Mouse (Mus musculus): ENCODE data around the gene Mepe. TPM values are rescaled to one million over a fixed set of nuclear protein-coding genes. Genes with fewer than 3 reads are reported as not detected.

The Mepe gene
- total and polyA plus RNA-seq, 2 experiments from 2014 or later: not detected

- TF ChIP-seq CTCF (IDR thresholded peaks at IDR 0.05): no peak
- H3K4me3 ChIP-seq (ENCODE audit: low read depth, low read length): no peak overlapping the region
- H3K9me3 ChIP-seq (ENCODE audit: low read length): no peaks in the 10 kb centered on the region
- 77% methylated on average over 6 of the region's 6 CpGs for WGBS
- ATAC-seq (ENCODE audit: low FRiP score) (no peak), DNase-seq (ENCODE audit: low spot score) (peak; percentile 20)
- H3K4me1 ChIP-seq (ENCODE audit: insufficient read depth, low read length): no peaks in the 10 kb centered on the region
- H3K36me3 ChIP-seq (ENCODE audit: insufficient read depth, low read length): no peaks in the 10 kb centered on the region
- no peak overlapping the region for H3K9ac ChIP-seq (replicated peaks; ENCODE audit: low read length, poor library complexity, severe bottlenecking)
- H3K4me2 ChIP-seq (ENCODE audit: low read depth, low read length, poor library complexity, severe bottlenecking): no peak overlapping the region
- H3K27me3 ChIP-seq (ENCODE audit: insufficient read depth, low read length): no peaks in the 10 kb centered on the region
- H3K27ac ChIP-seq (ENCODE audit: low read depth, low read length): no peak overlapping the region
These were observed 49.2 kb downstream of the Mepe start for GRCm38 (mm10) chr5:104374308-104374660.

- Histone ChIP-seq H3K27me3 (ENCODE audit: insufficient read depth, low read length) (no peaks in the 10 kb centered on the region), H3K9ac (replicated peaks; ENCODE audit: low read length, poor library complexity, severe bottlenecking) (no peak overlapping the region), H3K4me2 (ENCODE audit: low read depth, low read length, poor library complexity, severe bottlenecking) (no peak overlapping the region), H3K9me3 (ENCODE audit: low read length) (no peaks in the 10 kb centered on the region), H3K27ac (ENCODE audit: low read depth, low read length) (no peak overlapping the region), H3K4me3 (ENCODE audit: low read depth, low read length) (no peak overlapping the region), H3K4me1 (ENCODE audit: insufficient read depth, low read length) (no peaks in the 10 kb centered on the region), H3K36me3 (ENCODE audit: insufficient read depth, low read length) (no peaks in the 10 kb centered on the region)
- 81% methylated on average over 2 of the region's 2 CpGs for WGBS
- no peak for TF ChIP-seq CTCF (IDR thresholded peaks at IDR 0.05)
- peak; percentile 31 for DNase-seq (ENCODE audit: low spot score)
- ATAC-seq (ENCODE audit: low FRiP score): no peak
These were observed 50.0 kb downstream of the Mepe start for GRCm38 (mm10) chr5:104375132-104375531.

- Histone ChIP-seq H3K4me1 (ENCODE audit: insufficient read depth, low read length) (no peaks in the 10 kb centered on the region), H3K27ac (ENCODE audit: low read depth, low read length) (no peak overlapping the region), H3K36me3 (ENCODE audit: insufficient read depth, low read length) (no peaks in the 10 kb centered on the region), H3K9ac (replicated peaks; ENCODE audit: low read length, poor library complexity, severe bottlenecking) (no peak overlapping the region), H3K27me3 (ENCODE audit: insufficient read depth, low read length) (no peaks in the 10 kb centered on the region), H3K4me2 (ENCODE audit: low read depth, low read length, poor library complexity, severe bottlenecking) (no peak overlapping the region), H3K9me3 (ENCODE audit: low read length) (no peaks in the 10 kb centered on the region), H3K4me3 (ENCODE audit: low read depth, low read length) (no peak overlapping the region)
- ATAC-seq (ENCODE audit: low FRiP score): no peak
- no peak for DNase-seq (ENCODE audit: low spot score)
- no peak for TF ChIP-seq CTCF (IDR thresholded peaks at IDR 0.05)
- WGBS: 68% methylated on average over 1 of the region's 1 CpGs
These were observed 51.8 kb downstream of the Mepe start for GRCm38 (mm10) chr5:104376890-104377289.

- no peaks in the 10 kb centered on the region for H3K9me3 ChIP-seq (ENCODE audit: low read length)
- ATAC-seq (ENCODE audit: low FRiP score) (no peak), DNase-seq (ENCODE audit: low spot score) (no peak)
- no peak for TF ChIP-seq CTCF (IDR thresholded peaks at IDR 0.05)
- no peaks in the 10 kb centered on the region for H3K27me3 ChIP-seq (ENCODE audit: insufficient read depth, low read length)
- no peak overlapping the region for H3K4me3 ChIP-seq (ENCODE audit: low read depth, low read length)
- no peaks in the 10 kb centered on the region for H3K4me1 ChIP-seq (ENCODE audit: insufficient read depth, low read length)
- WGBS: 90% methylated on average over 1 of the region's 1 CpGs
- H3K4me2 ChIP-seq (ENCODE audit: low read depth, low read length, poor library complexity, severe bottlenecking): no peak overlapping the region
- no peak overlapping the region for H3K27ac ChIP-seq (ENCODE audit: low read depth, low read length)
- H3K9ac ChIP-seq (replicated peaks; ENCODE audit: low read length, poor library complexity, severe bottlenecking): no peak overlapping the region
- H3K36me3 ChIP-seq (ENCODE audit: insufficient read depth, low read length): no peaks in the 10 kb centered on the region
These were observed 55.4 kb downstream of the Mepe start for GRCm38 (mm10) chr5:104380574-104380973.

GRCm38 (mm10) chr5:104381671-104382070 lies 56.5 kb downstream of the Mepe start:
- no peaks in the 10 kb centered on the region for H3K9me3 ChIP-seq (ENCODE audit: low read length)
- no peak for ATAC-seq (ENCODE audit: low FRiP score)

GRCm38 (mm10) chr5:104384540-104384939 lies 59.4 kb downstream of the Mepe start:
- no peaks in the 10 kb centered on the region for H3K36me3 ChIP-seq (ENCODE audit: insufficient read depth, low read length)
- no peaks in the 10 kb centered on the region for H3K9me3 ChIP-seq (ENCODE audit: low read length)
- H3K4me3 ChIP-seq (ENCODE audit: low read depth, low read length): no peak overlapping the region
- no peak overlapping the region for H3K4me2 ChIP-seq (ENCODE audit: low read depth, low read length, poor library complexity, severe bottlenecking)
- H3K4me1 ChIP-seq (ENCODE audit: insufficient read depth, low read length): no peaks in the 10 kb centered on the region
- no peak for TF ChIP-seq CTCF (IDR thresholded peaks at IDR 0.05)
- no peaks in the 10 kb centered on the region for H3K27me3 ChIP-seq (ENCODE audit: insufficient read depth, low read length)
- no peak for ATAC-seq (ENCODE audit: low FRiP score)
- no peak overlapping the region for H3K9ac ChIP-seq (replicated peaks; ENCODE audit: low read length, poor library complexity, severe bottlenecking)
- H3K27ac ChIP-seq (ENCODE audit: low read depth, low read length): no peak overlapping the region
- DNase-seq (ENCODE audit: low spot score): no peak
- WGBS: 94% methylated on average over 7 of the region's 7 CpGs

More at GRCm38 (mm10) chr5:104381671-104382070, 56.5 kb downstream of the Mepe start:
- Histone ChIP-seq H3K36me3 (ENCODE audit: insufficient read depth, low read length) (no peaks in the 10 kb centered on the region), H3K27ac (ENCODE audit: low read depth, low read length) (no peak overlapping the region), H3K4me2 (ENCODE audit: low read depth, low read length, poor library complexity, severe bottlenecking) (no peak overlapping the region), H3K9ac (replicated peaks; ENCODE audit: low read length, poor library complexity, severe bottlenecking) (no peak overlapping the region), H3K4me3 (ENCODE audit: low read depth, low read length) (no peak overlapping the region), H3K27me3 (ENCODE audit: insufficient read depth, low read length) (no peaks in the 10 kb centered on the region), H3K4me1 (ENCODE audit: insufficient read depth, low read length) (no peaks in the 10 kb centered on the region)
- TF ChIP-seq CTCF (IDR thresholded peaks at IDR 0.05): no peak
- 75% methylated on average over 3 of the region's 7 CpGs for WGBS
- no peak for DNase-seq (ENCODE audit: low spot score)
